Mouse (Mus musculus): ENCODE data around the gene Hmgb3.

Gene Hmgb3

DNA sequence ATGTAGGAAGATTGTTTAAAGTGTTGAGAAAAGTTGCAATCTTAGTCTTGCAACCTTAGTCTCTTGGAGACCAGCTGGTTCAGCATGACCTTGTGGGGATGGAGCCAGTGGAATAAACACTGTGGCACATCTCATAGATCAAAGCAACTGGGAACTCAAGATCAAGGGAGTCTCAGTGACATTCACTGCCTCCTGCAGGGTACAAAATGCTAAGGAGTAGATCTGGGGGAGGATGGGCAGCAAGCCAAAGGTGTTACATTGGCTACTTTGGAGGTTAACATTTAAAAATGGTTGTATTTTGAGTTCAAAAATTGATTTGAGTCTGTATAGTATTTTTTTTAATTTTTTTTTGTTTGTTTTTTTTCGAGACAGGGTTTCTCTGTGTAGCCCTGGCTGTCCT, 33.5 kb downstream of the Hmgb3 start:
- DNase-seq (ENCODE audit: low read depth, low spot score), result no peak

DNA sequence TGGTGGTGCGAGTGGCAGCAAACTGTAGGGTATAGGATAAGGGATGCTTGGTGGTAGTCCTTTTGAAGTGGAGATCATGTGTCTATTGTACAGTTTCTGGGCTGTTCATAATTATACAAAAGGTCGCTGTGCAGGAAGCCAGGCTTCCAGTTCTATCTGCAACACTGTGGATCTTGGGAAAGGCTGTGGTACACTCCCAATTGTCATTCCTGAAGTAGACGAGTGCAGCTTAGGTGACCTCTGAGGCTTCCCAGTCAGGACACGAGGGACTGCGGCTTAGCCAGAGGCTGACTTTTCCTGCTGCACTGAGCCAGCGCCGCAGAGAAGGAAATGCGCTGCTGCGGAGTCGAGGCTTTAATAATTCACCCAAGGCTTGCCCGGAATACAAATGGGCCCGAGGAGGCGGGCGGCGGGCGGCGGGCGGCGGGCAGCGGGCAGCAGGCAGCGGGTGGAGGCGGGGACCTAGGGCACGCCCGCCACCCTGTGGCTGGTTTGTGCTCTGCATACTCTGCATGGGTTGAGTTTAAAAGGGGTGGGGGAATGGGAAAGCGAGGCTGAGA, 45.4 kb downstream of the Hmgb3 start:
- DNase-seq (ENCODE audit: low read depth, low spot score), result peak; percentile 49
